Mouse (Mus musculus) T-helper 2 cell (primary cell): ENCODE data around the gene Tsacc.

Experiments
- in situ Hi-C: fragments of 300-600 bp; cut with MboI, MseI; formaldehyde crosslinking; loops from one replicate; pipeline ENCODE4 v1.15.1; 2025; ENCODE audit warnings: high pct_unique_total_duplicates

Tsacc gene

DNA sequence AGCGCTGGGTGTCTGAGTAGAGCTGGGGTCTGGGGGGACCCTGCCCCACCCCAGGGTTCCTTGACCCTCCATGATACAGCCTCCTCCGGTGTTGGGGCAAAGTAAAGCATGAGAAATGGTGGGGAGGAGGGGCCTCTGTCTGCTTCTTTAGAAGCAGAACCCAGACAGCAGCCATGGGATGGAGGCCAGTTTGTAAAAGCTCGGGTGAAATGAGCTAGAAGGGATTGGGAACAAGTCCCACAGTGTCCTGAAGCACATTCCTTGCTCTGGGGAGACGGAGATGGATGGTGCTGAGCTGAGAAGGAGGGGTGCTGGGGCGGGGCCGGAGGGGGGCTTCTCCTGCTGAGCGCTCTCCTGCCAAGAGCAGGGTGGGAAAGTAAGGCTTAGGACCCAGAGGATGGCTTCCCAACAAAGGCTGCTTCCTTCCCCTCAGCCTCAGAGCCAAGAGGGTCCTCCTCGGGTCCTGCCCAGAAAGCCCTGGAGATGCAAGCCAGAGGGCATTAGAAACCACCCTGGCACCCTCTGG is 57.9 kb downstream of the Tsacc start:
- in situ Hi-C loops = no loop called here

DNA sequence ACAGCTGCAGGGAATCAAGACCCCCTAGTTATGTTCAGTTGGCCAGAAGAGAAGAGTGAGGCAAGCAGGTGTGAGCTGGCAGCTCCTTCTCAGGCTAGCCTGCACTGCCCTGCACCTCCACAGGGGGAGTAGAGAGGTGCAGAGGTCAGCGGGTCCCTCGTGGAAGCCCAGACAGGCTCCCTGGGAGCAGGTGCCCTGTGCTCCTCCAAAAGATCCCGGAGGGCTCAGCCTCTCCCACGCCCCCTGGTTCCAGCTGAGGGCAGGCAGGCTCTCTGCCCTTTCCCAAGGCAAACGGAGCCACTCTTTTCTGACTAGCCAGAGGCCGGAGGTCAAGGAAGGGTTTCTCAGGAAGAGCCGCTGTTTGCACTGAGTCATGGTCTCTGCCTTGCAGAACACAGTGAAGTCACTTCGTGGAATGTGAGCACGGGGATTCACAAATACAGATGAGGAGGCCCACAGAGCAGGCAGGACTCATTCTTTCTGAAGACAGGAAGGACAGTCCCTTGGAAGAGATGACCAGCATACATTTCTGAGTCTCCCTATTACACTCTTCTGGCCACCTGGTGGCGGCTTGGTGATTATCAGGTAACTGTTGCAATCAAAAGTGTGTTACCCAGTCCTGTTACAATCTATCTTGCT is 59.1 kb downstream of the Tsacc start:
- in situ Hi-C loops = no loop called here

DNA sequence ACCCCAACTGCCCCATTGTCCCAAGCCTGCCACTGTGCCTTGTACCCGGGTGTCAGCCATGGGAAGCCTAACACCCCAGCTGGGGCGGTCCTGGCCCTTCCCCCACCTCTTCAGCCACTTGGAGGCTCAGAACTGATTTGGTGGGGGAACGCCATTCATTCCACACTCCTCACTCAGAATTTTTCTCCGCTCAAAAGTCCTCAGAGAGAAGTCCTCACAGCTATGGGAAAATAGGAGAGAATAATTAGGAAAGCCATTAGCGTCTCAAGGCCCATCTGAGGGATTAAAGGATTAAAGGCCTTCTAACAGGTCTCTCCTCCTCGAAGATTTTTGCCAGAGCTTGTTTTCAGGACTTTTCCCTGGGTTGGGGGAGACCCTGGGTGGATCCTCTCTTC is 59.6 kb downstream of the Tsacc start:
- in situ Hi-C loops = no loop called here

DNA sequence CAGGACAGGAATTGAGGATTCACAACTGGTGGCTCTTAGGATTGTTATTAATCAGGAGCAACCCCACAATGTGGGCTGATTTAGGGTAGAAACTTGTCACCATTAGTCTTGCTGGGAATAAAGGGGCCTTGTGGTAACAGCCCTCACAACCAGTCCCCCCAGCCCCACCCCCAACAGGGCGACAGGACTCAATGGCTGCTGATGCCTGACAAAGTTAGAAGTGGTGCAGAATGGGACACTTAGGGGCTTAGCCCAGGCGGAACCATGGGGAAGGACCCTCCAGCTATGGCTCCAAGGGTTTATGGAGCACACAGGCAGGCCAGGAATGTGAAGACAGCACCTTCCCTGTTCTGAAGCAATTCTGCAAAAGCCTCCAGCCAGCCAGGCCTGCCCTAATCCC is 61.2 kb downstream of the Tsacc start:
- in situ Hi-C loops = no loop called here

DNA sequence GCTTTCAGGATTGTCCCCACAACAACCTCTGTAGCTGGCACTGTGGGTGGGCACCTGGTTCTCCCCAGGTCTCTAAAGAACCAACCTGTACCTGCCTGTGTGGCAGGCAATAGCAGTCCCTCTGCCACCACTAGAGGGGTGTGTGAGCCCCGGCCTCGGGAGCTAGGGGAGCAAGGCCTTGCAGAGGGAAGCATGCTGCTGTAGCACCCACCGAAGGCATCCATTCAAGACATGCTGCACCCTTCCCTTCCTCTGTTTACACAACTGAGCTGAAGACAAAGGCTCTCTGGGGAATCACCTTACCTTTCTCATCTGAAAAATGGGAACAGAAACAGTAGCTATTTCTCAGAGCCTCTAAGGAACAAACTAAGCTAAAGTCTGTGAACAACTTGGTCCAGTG is 61.6 kb downstream of the Tsacc start:
- in situ Hi-C loops = no loop called here

DNA sequence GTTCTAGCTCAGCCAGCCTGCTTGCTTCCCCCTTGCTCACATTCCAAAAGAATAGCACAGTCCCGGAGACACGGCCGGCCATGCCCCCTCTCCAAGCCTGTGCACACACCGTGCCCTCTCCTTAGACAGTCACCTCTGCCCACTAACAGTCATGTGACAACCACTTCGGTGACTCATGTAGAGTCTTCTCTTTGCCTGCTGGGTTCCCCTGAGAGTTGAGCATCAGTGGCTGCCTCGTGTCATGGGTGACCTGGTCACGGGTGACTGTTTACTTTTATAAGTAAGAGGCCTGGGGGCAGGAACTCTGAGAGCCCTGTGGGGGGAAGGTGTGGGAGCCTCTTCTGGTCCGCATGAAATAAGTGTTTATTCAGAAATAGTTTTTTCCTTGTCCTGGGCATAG is 62.8 kb downstream of the Tsacc start:
- in situ Hi-C loops = loop anchor here (5.0 kb wide), 1 partner anchor 147 kb away; no protein-coding TSS in a partner anchor

DNA sequence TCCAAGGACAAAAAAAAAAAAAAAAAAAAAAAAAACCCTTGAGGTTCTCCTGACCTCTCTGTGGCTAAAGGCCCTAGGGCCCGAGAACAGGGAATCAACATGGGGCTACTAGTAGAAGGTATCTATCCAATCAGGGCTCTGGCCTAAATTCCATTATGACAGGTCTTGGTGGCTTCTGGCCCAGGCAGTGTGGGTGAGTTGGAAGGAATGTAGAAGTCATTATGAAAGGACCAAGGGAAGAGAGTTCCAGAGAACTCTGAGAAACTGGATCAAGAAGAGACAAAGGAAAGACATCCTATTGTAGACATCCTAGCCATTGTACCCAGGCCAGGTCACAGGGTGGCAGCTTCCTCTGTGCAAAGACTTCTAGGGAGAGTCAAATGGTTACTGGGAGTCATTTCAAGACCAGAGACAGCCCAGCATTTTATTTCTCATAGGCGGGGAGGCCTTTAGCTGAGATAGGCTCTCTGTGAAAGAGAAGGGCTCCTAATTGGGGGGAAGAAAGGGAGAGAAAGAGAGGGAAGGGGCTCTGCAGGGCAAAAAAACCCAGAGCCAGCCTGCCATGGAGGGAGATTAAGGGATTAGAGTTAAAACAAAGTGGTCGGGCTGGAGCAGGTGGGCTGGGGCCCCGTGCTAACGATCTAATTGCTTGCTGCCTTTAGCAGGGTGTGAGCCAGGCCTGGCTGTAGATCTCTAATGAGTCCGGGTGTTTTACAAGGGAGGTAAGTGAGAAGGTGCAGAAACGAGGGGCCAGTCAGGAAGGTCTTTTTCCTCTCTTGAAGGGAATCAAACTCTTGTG is 63.7 kb downstream of the Tsacc start:
- in situ Hi-C loops = loop anchor here (5.0 kb wide), 1 partner anchor 146 kb away; no protein-coding TSS in a partner anchor
